Comparison of ENCODE assay signal across 7 mouse cellular contexts in genomic region chr3:79196708-79197437, GRCm38 (mm10).
DNase-seq lines count a peak whose midpoint lies in the region; ATAC-seq and TF ChIP-seq lines count a peak whose summit lies in the region.

No protein-coding gene starts in this region.

- H3K9me3 ChIP-seq in forebrain, postnatal 0 days (ENCODE audit: low read length), result no peaks in the 10 kb centered on the region
- H3K9me3 ChIP-seq in intestine, postnatal 0 days (ENCODE audit: control insufficient read depth), result no peaks in the 10 kb centered on the region
- no peaks in the 10 kb centered on the region for H3K9me3 ChIP-seq in lung, postnatal 0 days (ENCODE audit: low read length)

- WGBS in thymus, adult 2 months, result 35% methylated on average over 6 of the region's 6 CpGs
- 54% methylated on average over 6 of the region's 6 CpGs for WGBS in forebrain, postnatal 0 days
- 45% methylated on average over 6 of the region's 6 CpGs for WGBS in intestine, postnatal 0 days
- 45% methylated on average over 6 of the region's 6 CpGs for WGBS in lung, postnatal 0 days

- TF ChIP-seq POLR2A in thymus, adult 2 months (IDR thresholded peaks at IDR 0.05; ENCODE audit: control insufficient read depth, extremely low read depth, insufficient read depth, low read length, poor library complexity), result no peak

- peak; percentile 77 for ATAC-seq in forebrain, postnatal 0 days
- ATAC-seq in intestine, postnatal 0 days, result no peak
- peak; percentile 72 for ATAC-seq in lung, postnatal 0 days

- H3K36me3 ChIP-seq in thymus, adult 2 months (ENCODE audit: control insufficient read depth, insufficient read depth, low read length), result no peaks in the 10 kb centered on the region
- no peaks in the 10 kb centered on the region for H3K36me3 ChIP-seq in forebrain, postnatal 0 days (ENCODE audit: insufficient read depth)
- H3K36me3 ChIP-seq in intestine, postnatal 0 days (ENCODE audit: control insufficient read depth, insufficient read depth), result no peaks in the 10 kb centered on the region
- H3K36me3 ChIP-seq in lung, postnatal 0 days (ENCODE audit: insufficient read depth, low read length), result peaks cover 3% of the 10 kb centered on the region; the same call in 1 of the 2 replicates

- no peak for TF ChIP-seq EP300 in lung, postnatal 0 days (IDR thresholded peaks at IDR 0.05)

- H3K4me3 ChIP-seq in thymus, adult 2 months (ENCODE audit: control insufficient read depth, insufficient read depth, low read length), result no peak overlapping the region
- no peak overlapping the region for H3K4me3 ChIP-seq in forebrain, postnatal 0 days (ENCODE audit: low read depth, low read length)
- H3K4me3 ChIP-seq in intestine, postnatal 0 days (ENCODE audit: low read depth, low read length), result no peak overlapping the region
- H3K4me3 ChIP-seq in lung, postnatal 0 days (ENCODE audit: low read depth, low read length), result no peak overlapping the region

- H3K9ac ChIP-seq in forebrain, postnatal 0 days, result no peak overlapping the region
- no peak overlapping the region for H3K9ac ChIP-seq in intestine, postnatal 0 days (ENCODE audit: low read depth, low read length)
- H3K9ac ChIP-seq in lung, postnatal 0 days (replicated peaks; ENCODE audit: low read depth), result no peak overlapping the region

- peak; percentile 62 for DNase-seq in thymus, adult 2 months
- DNase-seq in thymus, adult 18-20 months, result no peak
- DNase-seq in adrenal gland, postnatal 25 days, result peak; percentile 28
- peak; percentile 81 for DNase-seq in forebrain, postnatal 0 days
- DNase-seq in lung, postnatal 0 days (ENCODE audit: low spot score), result peak; percentile 92
- peak; percentile 39 for DNase-seq in retina, postnatal 7 days (ENCODE audit: low read depth, low spot score)

- no peak overlapping the region for H3K27ac ChIP-seq in thymus, adult 2 months (ENCODE audit: control insufficient read depth, insufficient read depth, low read length)
- H3K27ac ChIP-seq in forebrain, postnatal 0 days (ENCODE audit: low read depth, low read length), result no peak overlapping the region
- no peak overlapping the region for H3K27ac ChIP-seq in intestine, postnatal 0 days (ENCODE audit: low read depth, low read length)
- no peak overlapping the region for H3K27ac ChIP-seq in lung, postnatal 0 days (ENCODE audit: low read length)

- no peak overlapping the region for H3K4me2 ChIP-seq in forebrain, postnatal 0 days (ENCODE audit: low read depth)
- H3K4me2 ChIP-seq in intestine, postnatal 0 days (replicated peaks; ENCODE audit: low read depth), result 0 out of 2 replicates have a peak overlapping the region, but pooled peaks have one; percentile 18
- no peak overlapping the region for H3K4me2 ChIP-seq in lung, postnatal 0 days (replicated peaks; ENCODE audit: low read depth, low read length)

- peaks cover 8% of the 10 kb centered on the region for H3K4me1 ChIP-seq in thymus, adult 2 months (replicated peaks; ENCODE audit: control insufficient read depth, insufficient read depth, low read length)
- peaks cover 10% of the 10 kb centered on the region; the same call in 1 of the 2 replicates for H3K4me1 ChIP-seq in forebrain, postnatal 0 days (ENCODE audit: insufficient read depth)
- H3K4me1 ChIP-seq in intestine, postnatal 0 days (replicated peaks; ENCODE audit: control insufficient read depth, insufficient read depth, low read length), result peaks cover 10% of the 10 kb centered on the region; the same call in 1 of the 2 replicates
- peaks cover 11% of the 10 kb centered on the region; the same call in 1 of the 2 replicates for H3K4me1 ChIP-seq in lung, postnatal 0 days (ENCODE audit: insufficient read depth, low read depth, low read length)

- H3K27me3 ChIP-seq in thymus, adult 2 months (ENCODE audit: control insufficient read depth, insufficient read depth, low read length), result no peaks in the 10 kb centered on the region
- H3K27me3 ChIP-seq in forebrain, postnatal 0 days (ENCODE audit: insufficient read depth, low read length), result no peaks in the 10 kb centered on the region
- H3K27me3 ChIP-seq in intestine, postnatal 0 days (replicated peaks; ENCODE audit: control insufficient read depth, insufficient read depth, low read length), result no peaks in the 10 kb centered on the region
- H3K27me3 ChIP-seq in lung, postnatal 0 days (replicated peaks; ENCODE audit: insufficient read depth, low read length), result no peaks in the 10 kb centered on the region

- no peak for TF ChIP-seq CTCF in thymus, adult 2 months (IDR thresholded peaks at IDR 0.05; ENCODE audit: borderline replicate concordance, control insufficient read depth, extremely low read depth, insufficient read depth, low read length, poor library complexity)
- peak; percentile 90 for TF ChIP-seq CTCF in forebrain, postnatal 0 days (IDR thresholded peaks at IDR 0.05; ENCODE audit: low read depth)
- peak; percentile 97 for TF ChIP-seq CTCF in intestine, postnatal 0 days (IDR thresholded peaks at IDR 0.05; ENCODE audit: low read depth)
- TF ChIP-seq CTCF in lung, postnatal 0 days (IDR thresholded peaks at IDR 0.05), result peak; percentile 94

Comparison
In these comparisons a context has a peak if more than half of its experiments do, and no peak if none do; other contexts are left out.
1. DNase-seq: peak in thymus, adult 2 months (single experiment), adrenal gland, postnatal 25 days (single experiment), forebrain, postnatal 0 days (single experiment), lung, postnatal 0 days (single experiment) and retina, postnatal 7 days (single experiment); none in thymus, adult 18-20 months (0 of 2).